Mouse (Mus musculus): ENCODE measurements around the gene Gpr153.
A peak's percentile ranks its signal among the peaks of the same experiment; 100 is the strongest.

Gene Gpr153

DNA sequence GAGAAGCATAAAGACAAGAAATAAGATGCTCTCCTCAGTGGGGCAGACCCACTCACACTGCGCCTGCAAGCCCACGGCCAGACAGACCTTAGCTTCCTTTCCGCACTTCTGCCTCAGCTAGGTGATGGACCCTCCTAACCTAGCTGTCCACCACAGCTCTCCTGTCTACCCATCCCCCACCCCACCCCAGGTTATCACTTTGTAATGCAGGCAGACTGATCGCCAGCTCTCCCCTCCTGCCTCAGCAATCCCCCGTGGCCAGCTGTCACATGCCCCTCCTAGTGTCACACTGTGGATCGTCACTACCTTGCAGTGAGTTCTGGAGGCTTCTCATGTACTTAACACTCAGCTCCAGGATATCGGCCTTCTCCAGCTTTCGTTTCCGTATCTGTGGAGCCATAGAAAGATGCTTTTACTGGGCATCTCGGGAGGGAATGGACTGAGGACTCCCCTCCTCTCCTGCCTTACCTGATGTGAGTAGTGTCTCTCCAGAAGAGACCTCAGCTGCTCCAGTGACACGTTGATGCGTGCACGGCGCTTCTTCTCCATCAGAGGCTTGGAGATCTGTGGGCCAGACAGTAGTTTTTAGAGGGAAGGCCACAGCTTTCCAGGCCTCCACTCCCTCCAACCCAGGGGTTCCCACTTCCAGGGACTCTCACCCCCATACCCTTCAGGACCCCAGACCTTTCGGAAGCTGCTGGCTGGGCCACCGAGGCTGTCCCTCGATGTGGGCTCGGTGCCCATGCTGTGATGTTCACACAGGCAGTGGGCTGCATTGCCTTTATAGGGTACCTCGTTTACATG lies 13.5 kb downstream of the Gpr153 start:
- no peak for DNase-seq (ENCODE audit: low read depth, low spot score)

DNA sequence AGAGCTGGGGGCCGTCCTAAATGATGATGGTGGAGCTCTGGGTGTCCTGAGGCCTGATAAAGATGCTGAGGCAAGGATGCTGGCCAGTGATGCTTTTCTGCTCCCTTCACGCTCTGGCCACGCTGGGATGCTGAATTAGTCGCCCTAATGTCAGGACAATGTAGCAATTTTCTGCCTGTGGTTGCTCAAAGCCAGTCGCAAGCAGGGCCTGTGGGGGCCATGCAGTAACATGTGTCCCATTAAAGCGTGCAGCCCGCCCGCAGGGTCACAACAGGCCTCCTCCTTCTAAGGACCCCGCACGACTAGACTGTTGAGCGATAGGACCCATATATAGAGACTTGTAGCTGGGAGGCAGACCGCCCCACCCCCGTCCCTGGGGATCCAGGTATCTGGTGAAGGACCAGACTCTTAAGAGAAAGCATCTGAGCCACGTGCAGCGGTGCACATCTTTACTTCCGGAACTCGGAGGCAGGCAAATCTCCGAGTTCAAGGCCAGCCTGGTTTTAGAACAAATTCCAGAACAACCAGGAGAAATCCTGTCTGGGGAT lies 14.4 kb downstream of the Gpr153 start:
- no peak for DNase-seq (ENCODE audit: low read depth, low spot score)

DNA sequence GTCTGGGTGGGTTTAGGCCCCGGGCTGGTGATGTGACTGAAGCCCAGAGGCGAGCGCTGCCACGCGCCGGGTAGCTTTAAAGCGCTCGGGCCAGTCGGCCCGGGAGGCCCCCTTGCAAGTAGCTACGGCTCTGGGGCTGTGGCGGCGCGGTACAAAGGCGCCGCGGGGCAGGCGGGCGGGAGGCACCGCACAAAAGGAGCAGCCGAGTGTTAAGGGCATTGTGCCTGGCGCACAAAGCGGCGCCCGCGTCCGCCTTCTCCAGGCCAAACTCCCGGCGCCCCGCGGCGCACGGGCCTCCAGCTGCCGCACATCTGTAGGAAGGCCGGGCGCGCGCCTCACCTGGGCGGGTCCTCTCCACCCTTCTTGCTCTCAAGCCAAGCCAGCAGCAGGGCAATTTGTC lies 16.4 kb downstream of the Gpr153 start:
- no peak for DNase-seq (ENCODE audit: low read depth, low spot score)

DNA sequence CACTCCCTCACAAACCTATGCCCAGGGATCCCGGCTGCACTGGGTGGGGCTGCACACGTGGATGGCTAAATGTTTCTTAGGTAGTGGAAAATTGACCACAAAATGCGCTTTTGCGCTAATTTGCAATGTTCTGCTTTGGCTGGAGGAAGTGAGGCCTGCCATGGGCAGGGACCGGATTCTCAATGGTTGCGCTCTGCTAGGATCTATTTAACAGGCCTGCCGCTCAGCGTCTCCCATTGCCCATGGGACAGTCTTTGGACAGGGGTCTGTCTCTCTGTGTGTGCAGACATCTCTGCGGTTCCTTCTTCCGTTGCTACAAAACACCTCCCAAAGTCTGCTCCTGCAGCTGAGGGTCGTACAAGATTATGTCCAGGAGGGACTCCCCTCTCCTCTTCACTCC lies 17.0 kb downstream of the Gpr153 start:
- DNase-seq (ENCODE audit: low read depth, low spot score), result no peak

DNA sequence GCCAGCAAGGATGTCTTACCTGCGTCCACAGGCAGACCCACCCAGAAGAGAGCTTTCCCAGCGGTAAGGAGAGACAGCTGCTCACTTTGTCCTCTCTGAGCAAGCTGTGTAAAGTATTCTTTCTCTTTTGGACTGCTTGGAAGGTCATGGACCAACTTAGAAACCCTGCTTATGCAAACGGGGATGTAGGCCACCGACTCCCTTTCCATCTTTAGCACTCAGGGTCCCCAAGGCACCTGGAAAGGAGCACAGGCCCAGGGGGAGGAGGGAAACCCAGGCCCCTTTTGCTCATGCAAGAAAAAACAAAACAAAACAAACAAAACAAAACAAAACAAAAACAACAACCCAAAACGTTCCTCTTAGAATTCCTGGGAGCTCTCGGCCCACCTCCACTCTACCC lies 17.5 kb downstream of the Gpr153 start, which contains the start of gene Hes3:
Gene Hes3, minus strand, starts transcription at position 101 of the 400 bp plus-strand sequence.
- no peak for DNase-seq (ENCODE audit: low read depth, low spot score)

DNA sequence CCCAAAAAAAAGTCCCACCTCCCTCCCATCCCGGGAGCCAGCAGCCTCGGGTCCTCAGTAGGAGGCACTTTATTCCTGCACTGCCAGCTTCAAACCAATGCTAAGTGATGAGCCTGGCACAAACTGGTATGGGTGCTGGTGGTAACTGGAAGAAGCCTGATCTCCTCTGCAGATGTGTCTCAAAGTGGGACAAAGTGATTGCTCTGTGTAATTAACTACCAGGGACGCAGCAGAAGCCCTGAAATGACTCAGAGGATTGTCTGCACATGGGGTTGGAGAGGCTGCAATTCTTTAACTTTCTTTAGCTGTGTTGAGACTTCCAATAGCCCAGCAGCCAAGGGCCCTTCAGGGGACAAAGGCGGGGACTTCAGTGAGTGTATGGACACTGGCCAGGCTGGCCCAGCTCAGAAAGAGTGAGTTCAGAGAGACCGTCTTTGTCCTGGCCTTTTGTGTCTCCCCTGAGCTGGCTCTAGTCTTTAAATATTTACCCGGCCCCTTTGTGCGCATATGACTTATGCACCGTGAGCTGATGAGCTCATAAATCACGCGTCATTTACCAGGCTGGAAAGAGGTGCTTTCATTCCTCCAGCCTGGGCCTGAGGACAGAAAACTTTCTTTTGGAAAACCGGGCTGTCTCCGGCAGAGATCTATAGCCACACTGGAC lies 18.2 kb downstream of the Gpr153 start:
- DNase-seq (ENCODE audit: low read depth, low spot score), result no peak

DNA sequence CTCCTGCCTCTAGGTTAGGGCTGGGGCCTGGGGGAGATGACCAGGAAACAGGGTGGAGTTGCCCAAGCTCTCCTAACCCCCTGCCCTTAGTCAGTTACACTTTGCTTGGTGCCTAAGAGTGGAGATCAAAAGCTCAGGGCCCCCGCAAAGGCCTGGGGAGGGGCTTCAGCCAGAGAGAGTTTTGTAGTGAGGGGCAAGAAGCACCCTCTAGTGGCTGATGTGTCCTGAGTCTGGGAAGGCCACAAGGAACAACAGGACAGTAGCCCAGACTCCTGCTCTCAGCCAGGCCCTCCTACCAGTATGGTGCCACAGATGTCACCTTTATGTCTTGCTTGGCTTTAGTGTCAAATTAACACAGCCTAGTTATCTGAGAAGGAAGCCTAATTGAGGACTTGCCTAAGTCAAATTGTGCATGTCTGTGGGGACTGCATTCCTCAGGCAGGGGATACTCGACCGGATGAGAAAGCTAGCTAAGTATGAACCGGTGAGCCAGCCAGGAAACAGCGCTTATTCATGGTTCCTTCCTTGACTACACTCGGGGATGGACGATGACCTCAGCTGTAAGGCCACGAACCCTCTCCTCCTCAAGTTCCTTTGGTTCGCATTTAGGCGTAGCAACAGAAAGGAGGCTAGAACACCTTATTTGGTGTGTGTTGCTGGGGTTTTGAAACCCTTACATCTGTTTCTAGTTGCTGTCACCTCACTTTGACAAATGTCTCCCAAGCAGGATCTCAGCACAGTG lies 20.3 kb downstream of the Gpr153 start:
- no peak for DNase-seq (ENCODE audit: low read depth, low spot score)

DNA sequence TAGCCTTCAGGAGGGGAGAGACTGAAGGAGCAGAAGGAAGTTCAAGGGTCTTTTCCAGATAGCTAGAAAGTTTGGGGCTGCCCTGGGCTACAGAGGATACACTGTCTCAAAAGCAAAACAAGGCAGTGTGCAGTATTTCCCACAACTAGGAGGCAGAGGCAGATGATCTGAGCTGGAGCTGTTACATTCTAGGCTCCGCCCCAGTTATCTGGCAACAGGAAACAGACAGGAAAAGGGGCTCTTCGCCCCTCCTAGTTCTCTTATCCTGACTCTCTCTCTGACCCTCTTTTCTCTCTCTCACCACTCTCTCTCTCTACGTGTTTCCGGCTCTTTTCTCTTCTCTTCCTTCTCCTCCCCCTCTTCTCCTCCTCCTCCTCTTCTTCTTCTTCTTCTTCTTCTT lies 21.9 kb downstream of the Gpr153 start:
- no peak for DNase-seq (ENCODE audit: low read depth, low spot score)

DNA sequence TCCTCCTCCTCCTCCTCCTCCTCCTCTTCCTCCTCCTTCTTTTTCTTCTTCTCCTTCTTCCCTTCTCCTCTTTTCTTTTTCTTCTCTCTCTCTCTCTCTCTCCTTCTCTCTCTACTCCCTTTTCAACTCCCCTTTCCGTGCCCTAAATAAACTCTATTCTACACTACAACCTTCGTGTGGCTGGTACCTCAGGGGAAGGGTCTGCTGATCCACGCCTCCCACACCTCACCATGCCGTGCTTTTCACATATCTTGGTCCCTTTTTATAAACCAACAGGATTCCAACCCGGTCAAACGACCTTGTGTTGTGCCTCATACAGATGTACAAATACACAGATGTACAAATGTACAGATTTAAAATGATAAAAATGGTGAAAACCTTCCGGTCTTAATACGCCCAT lies 22.3 kb downstream of the Gpr153 start:
- no peak for DNase-seq (ENCODE audit: low read depth, low spot score)

DNA sequence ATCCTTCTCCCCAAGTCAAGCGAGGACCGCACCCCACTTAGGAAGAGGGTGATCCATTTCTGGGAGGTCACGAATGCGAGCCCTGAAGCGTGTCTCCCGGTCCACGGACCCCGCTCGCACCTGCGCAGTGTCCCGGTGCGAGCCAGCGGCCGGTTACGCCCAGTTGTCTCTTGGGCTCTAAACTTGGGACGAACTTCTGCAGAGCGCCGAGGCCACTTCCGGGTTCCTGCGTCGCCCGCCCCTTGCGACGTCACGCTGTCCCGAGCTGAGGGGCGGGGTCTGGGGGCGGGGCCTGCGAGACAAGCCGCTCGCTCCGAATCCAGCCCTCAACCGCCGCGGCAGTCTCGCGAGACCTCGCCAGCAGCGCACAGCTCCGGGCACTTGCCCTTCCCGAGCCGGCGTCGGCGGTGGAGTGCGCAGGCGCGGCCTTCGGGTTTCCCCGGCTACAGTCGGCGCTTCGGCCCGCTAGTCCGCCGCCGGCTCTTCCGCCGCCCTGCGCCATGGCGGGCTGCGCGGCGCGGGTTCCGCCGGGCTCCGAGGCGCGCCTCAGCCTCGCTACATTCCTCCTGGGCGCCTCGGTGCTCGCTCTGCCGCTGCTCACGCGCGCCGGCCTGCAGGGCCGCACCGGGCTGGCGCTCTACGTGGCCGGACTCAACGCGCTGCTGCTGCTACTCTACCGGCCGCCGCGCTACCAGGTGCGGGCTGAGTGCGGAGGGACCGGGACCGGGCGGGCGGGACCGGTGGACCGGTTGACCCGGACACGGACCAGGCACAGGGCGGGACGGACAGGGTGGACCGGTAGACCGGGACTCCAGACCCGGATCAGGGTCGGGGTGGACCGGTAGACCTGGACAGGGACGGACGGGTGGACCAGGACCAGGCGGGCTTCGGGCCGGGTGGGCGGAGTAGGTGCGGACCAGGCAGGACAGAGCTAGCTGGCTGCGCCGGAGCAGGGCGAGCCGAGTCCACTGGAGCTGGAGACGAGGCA lies 23.1 kb downstream of the Gpr153 start, which contains the start of gene Icmt:
Gene Icmt, plus strand, starts transcription at position 354 of the 988 bp plus-strand sequence.
- DNase-seq (ENCODE audit: low read depth, low spot score), result peak; percentile 95

DNA sequence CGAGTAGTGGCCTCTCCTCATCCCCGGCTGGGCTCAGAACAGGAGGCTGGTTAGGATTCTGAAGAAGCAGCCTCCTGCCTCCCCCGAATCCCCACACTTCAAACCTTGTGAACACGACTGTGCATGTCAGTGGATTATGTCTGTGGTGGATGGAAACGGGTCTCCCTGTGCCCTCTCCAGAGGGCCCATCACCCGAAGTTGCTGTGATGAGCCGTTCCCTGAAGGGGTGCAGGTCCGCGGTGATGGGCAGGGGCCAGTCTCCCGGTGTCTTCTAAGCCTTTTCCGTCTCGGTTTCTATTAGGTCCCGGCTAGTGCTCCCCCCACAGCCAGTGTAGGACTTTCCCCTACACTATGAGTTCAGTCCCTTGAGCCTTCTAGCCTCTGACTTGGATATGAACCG lies 24.8 kb downstream of the Gpr153 start:
- no peak for DNase-seq (ENCODE audit: low read depth, low spot score)

DNA sequence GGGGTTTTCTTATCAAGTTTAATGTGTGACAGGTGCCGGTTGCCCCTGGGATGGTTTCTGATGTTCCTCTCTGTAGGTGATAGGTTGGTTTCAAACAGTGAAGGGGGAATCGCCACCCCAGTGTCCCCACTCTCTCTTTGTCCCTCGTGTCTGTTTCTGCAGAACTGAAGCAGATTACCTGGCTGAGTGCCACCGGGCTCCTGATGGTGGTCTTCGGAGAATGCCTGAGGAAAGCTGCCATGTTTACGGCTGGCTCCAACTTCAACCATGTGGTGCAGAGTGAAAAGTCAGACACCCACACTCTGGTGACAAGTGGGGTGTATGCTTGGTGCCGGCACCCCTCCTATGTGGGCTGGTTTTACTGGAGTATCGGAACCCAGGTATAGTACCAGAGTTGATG lies 26.3 kb downstream of the Gpr153 start:
- no peak for DNase-seq (ENCODE audit: low read depth, low spot score)

DNA sequence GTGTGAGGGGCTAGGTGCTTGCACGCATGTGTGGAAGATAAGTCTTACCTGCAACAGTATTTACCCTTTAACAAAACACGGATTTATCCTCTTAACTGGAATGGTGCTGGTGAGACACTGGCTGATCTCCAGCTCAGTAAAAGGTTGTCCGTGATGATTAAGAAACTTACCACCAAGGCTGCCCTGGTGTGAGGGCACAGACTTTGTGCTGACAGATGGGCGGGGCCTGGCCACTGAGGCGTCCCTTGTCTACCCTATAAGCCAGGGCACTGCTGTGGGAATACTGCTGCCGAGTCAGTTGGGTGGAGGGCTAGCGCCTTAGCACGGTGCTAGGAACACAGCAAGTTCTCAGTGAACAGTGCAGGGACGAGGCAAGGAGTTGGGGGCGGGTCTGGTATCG lies 28.0 kb downstream of the Gpr153 start:
- no peak for DNase-seq (ENCODE audit: low read depth, low spot score)

DNA sequence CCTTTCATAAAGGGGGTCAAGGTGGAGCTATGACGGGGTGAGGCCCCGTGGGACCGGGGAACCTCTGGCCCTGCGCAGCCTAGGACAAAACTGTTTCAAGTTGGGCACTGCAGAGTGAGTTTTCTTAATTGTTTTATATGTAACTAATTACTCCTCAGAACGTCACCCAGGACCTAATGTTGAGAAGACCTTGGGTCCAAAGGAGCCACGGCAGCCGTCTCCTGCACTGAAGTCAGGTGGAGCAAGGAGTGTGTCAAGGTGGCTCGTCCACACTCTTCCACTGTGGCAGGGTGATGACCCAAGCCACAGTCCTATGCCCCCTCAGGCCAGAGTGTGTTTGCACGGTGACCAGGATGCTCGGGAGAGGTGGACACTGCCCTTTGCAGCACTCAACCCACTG lies 29.1 kb downstream of the Gpr153 start:
- no peak for DNase-seq (ENCODE audit: low read depth, low spot score)

DNA sequence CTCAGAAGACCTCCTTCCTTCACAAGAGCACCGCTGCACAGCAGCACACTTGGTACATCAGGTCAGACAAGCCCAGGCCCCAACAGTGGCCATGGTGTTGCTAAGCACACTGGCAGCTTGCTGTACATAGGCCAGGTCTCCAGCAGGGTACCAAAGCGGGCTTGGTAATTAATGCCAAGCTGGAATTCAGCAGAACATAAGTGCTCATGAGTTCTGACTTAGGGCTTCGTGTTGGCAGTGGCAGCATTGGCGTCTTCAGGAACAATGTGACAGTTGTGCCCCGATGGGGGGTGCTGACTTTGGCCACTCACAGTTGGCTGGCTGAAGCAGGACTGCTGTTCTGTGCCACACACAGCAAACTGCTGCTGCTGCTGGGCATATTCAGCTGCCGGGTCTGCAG lies 30.7 kb downstream of the Gpr153 start:
- no peak for DNase-seq (ENCODE audit: low read depth, low spot score)

DNA sequence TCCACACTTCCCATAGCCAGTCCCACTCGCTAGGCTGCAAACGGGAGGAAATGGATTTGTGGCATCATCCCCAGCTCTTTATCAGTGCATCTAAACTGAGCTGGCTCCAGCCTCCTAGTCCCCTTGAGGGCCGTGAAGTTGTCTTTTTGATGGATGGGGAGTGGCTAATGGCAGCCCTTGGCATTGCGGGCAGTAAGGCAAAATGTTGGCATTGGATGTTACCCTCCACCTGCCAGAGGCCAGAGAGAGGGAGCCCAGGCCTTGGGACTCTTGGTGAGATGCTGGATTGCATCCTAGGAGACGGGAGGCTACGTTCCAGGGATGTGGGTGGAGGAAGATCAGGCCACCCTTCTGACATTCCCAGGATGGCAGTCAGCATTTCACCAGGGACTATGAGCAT lies 32.0 kb downstream of the Gpr153 start:
- DNase-seq (ENCODE audit: low read depth, low spot score), result no peak

DNA sequence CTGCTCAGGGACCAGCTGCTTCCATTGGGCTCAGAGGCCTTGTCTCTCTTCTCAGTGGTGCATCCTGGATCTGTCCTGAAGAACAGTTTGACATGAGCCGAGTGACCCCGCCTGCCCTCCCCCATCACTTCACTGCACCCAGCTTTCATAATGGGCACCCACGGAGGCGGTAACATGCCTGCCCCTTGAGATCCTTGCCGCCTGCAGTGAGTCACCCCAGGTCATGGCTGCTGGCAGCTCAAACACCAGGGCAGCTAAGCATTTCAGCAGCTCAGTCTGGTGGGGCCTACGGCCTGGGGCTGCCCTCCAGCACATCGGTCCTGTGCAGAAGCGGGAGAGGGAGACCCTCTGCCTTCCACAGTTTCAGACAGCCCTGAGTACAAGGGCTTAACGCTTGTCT lies 33.5 kb downstream of the Gpr153 start:
- no peak for DNase-seq (ENCODE audit: low read depth, low spot score)

DNA sequence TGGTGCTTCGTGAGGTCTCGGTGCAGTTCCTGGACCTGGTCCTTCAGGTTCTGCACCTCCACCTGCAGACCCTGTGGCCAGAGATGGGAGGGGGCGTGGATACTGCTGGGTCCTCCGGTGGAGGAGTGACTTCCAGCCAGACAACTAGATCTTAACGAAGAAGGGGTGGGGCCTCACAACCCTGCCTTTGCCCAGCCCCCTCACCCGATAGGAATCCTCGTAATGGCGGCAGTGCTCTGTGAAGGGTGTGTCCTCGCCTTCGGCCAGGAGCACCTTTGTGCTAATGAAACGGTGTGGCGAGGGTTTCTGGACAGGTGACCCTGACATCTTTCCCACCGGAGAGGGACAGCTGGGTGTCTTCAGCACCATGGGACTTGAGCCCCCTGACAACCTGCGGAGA lies 38.2 kb downstream of the Gpr153 start:
- DNase-seq (ENCODE audit: low read depth, low spot score), result no peak

DNA sequence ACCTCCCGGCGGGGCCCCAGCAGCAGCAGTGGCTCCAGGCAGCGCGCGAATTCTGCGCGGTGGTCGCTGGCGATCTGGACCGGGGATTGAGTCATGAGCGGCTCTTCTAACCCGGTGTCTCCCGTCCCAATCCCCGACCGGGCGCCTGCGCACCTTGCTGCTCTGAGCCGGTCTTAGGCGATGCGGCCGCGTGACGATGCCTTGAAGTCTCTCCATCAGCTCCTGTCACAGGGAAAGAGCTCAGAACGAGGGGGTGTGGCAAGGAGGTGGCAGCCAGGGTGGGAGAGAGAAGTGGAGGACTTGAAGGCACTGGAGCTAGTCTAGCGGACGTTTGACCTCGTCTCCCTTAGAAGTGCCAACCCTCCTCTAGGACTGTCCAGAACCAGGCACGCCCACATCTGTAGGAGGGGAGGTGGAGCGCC lies 39.2 kb downstream of the Gpr153 start:
- DNase-seq (ENCODE audit: low read depth, low spot score), result no peak

DNA sequence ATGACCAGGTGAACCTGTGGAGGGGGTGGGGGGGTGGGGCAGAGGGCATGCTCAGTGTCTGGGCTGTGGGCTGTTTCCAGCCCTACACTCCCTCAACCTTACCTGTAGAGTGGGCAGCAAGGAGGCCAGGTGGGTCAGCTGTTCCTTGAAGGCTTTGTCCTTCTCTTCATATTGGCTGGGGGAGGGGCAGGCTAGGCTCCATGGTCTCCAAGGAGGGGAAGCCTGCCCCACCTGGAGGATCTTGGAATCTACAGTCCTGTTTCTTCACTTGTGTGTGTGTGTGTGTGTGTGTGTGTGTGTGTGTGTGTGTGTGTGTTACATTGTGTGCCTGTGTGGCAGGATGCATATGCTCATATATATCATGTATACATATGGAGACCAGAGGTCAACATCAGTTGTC lies 39.9 kb downstream of the Gpr153 start:
- no peak for DNase-seq (ENCODE audit: low read depth, low spot score)

All from brain, embryonic 18.5 days (tissue).